Mouse (Mus musculus) embryonic fibroblast, embryonic 13.5 days (primary cell): ENCODE data around the gene Zfp503. TPM values are rescaled to one million over a fixed set of nuclear protein-coding genes. Genes with fewer than 3 reads are reported as not detected.
A peak's percentile ranks its signal among the peaks of the same experiment; 100 is the strongest.

Experiments
- H3K27ac ChIP-seq: 2 replicates; pipeline ENCODE4 v1.5.1; 2012; ENCODE audit warnings: low read length, control low read depth, inconsistent platforms; ENCODE audit not compliant: insufficient read depth
- H3K4me1 ChIP-seq: 2 replicates; pipeline ENCODE4 v1.6.1; 2011; ENCODE audit warnings: low read length; ENCODE audit not compliant: control insufficient read depth, insufficient read depth
- H3K4me3 ChIP-seq: 2 replicates; pipeline ENCODE4 v1.5.1; 2011; ENCODE audit warnings: mild to moderate bottlenecking, control low read depth, low read length; ENCODE audit not compliant: insufficient read depth
- CTCF ChIP-seq: IDR thresholded peaks from 2 replicates; pipeline ENCODE4 v1.5.1; 2011; ENCODE audit warnings: mild to moderate bottlenecking, control low read depth, low read length, moderate library complexity, borderline replicate concordance; ENCODE audit not compliant: insufficient read depth
- POLR2A ChIP-seq: IDR thresholded peaks from 2 replicates; pipeline ENCODE4 v1.6.1; 2011; ENCODE audit warnings: low read depth, mild to moderate bottlenecking, control low read depth, low read length, moderate library complexity
- polyA plus RNA-seq: library from polyadenylated mRNA; stranded (reverse); fragments of >200 nt; gene quantifications from 2 replicates; pipeline ENCODE4 v1.2.4, GENCODE M21; 2011; ENCODE audit warnings: low read depth; ENCODE audit not compliant: missing spikeins, insufficient read length

Zfp503 gene
- polyA plus RNA-seq, 1 experiment, result 29.8 TPM

GRCm38 (mm10) chr14:21986733-21987659, 2.4 kb downstream of the Zfp503 start:
- Histone ChIP-seq H3K27ac (peak overlapping the region; percentile 94), H3K4me1 (peaks cover 2% of the 10 kb centered on the region; the same call in 1 of the 2 replicates), H3K4me3 (peak overlapping the region; percentile 84)
- TF ChIP-seq CTCF (no peak), POLR2A (peak; percentile 55; the same call in 1 of the 2 replicates)

DNA sequence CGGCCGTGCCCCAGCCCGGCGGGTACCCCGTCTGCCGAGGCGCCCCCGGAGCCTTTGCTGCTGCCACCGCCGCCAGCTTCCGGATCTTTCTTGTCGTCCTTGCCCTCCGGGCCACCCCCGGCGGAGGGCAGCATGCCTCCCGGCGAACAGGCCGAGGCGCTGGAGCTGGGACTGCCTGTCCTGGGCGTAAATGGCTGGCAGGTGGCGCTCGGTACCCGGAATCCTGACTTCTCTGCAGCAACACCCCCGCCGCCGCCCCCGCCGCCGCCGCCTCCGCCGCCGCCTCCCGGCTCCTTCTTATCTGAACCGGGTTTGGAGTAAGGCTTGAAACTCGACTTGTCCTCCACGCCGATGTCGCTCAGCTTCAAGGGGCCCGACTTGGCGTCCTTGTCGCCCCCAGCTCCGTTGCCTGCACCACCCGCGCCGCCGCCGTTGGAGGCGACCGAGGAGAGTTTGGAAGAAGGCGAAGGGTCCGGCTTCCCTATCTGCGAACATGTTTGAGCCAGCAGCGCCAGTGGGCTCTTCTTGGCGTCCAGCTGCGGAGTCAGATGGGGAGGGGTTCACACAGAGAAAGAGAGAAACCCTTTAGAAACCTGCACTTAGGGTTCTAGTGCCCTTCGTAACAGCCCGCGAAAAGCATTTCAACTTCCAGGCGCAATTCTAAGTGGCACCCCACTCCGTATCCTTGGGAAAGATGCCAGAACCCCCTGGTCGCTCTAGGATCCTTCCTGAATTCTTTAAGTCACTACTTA, 3.2 kb downstream of the Zfp503 start:
- Histone ChIP-seq H3K4me3 (peak overlapping the region; percentile 84), H3K4me1 (peaks cover 2% of the 10 kb centered on the region; the same call in 1 of the 2 replicates), H3K27ac (peak overlapping the region; percentile 94)

DNA sequence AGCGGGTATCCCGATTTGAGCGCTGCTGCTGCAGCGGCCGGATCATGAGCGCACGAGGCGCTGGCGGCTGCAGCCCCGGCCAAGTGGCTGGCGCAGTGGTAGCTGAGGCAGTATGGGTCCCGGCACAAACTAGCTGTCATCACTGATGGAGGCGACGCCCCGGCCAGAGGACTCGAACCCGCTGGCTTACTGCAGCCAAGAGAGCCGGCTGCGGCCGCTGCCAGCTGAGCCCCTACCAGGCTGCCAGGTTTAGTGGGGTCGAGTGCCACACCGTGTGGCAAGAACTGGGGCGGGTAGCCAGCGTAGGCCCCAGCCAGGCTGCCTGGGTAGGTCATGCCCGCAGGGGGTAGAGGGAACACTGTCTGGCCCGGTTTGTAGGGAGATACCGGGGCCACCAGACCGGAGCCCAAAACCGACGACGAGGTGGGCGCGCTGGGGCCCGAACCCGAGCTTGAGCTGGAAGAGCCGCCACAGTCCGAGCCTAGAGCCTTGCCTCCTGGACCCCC, 3.9 kb downstream of the Zfp503 start:
- peak overlapping the region; percentile 83 for H3K27ac ChIP-seq
- peaks cover 2% of the 10 kb centered on the region; the same call in 1 of the 2 replicates for H3K4me1 ChIP-seq
- TF ChIP-seq POLR2A (0 out of 2 replicates have a peak, but pooled peaks have one; percentile 8), CTCF (no peak)
- peak overlapping the region; percentile 84 for H3K4me3 ChIP-seq

More for the DNA sequence above, 3.2 kb downstream of the Zfp503 start:
- peak; percentile 61; the same call in 1 of the 2 replicates for TF ChIP-seq CTCF
- peak; percentile 24; the same call in 1 of the 2 replicates for TF ChIP-seq POLR2A

GRCm38 (mm10) chr14:21984757-21985425, 4.5 kb downstream of the Zfp503 start:
- peak overlapping the region; percentile 84 for H3K4me3 ChIP-seq
- peak overlapping the region; percentile 83 for H3K27ac ChIP-seq
- H3K4me1 ChIP-seq, result peaks cover 2% of the 10 kb centered on the region; the same call in 1 of the 2 replicates
- TF ChIP-seq POLR2A (peak; percentile 54), CTCF (no peak)

- Histone ChIP-seq H3K4me3 (peak overlapping the region; percentile 84), H3K4me1 (peaks cover 2% of the 10 kb centered on the region; the same call in 1 of the 2 replicates), H3K27ac (peak overlapping the region; percentile 83)
- TF ChIP-seq POLR2A, result no peak
- no peak for TF ChIP-seq CTCF
Measured at GRCm38 (mm10) chr14:21983950-21984730, 5.3 kb downstream of the Zfp503 start.

GRCm38 (mm10) chr14:21983311-21983949, 6.0 kb downstream of the Zfp503 start:
- peak overlapping the region; percentile 62 for H3K4me3 ChIP-seq
- peak overlapping the region; percentile 74 for H3K27ac ChIP-seq

GRCm38 (mm10) chr14:21982592-21983310, 6.7 kb downstream of the Zfp503 start:
- H3K4me3 ChIP-seq, result peak overlapping the region; percentile 62
- H3K27ac ChIP-seq, result peak overlapping the region; percentile 74
- H3K4me1 ChIP-seq, result peaks cover 2% of the 10 kb centered on the region; the same call in 1 of the 2 replicates
- TF ChIP-seq CTCF (no peak), POLR2A (peak; percentile 40; the same call in 1 of the 2 replicates)

More at GRCm38 (mm10) chr14:21983311-21983949, 6.0 kb downstream of the Zfp503 start:
- no peak for TF ChIP-seq POLR2A
- no peak for TF ChIP-seq CTCF
- H3K4me1 ChIP-seq, result peaks cover 2% of the 10 kb centered on the region; the same call in 1 of the 2 replicates
